Mouse (Mus musculus): ENCODE measurements at regions not wholly inside any gene's neighbourhood (a gene's known extent, or its start where the extent isn't known, plus 50 kb on each side); places are given as distances from the start of the nearest gene placed in this dataset.
A peak's percentile ranks its signal among the peaks of the same experiment; 100 is the strongest.
"Not testable (repeated sequence)": the region's sequence is repeated elsewhere in the genome, so short reads cannot be mapped to it uniquely, and the experiment has no call there.

GRCm38 (mm10) chr11:14136142-14136541, 462.9 kb upstream of the Pom121l12 start:
- Histone ChIP-seq H3K4me1 (no peaks in the 10 kb centered on the region), H3K9ac (no peak overlapping the region), H3K4me2 (no peak overlapping the region), H3K27me3 (replicated peaks) (no peaks in the 10 kb centered on the region), H3K36me3 (replicated peaks) (no peaks in the 10 kb centered on the region), H3K9me3 (no peaks in the 10 kb centered on the region), H3K4me3 (no peak overlapping the region), H3K27ac (no peak overlapping the region)
- no peak for ATAC-seq (replicated peaks)

DNA sequence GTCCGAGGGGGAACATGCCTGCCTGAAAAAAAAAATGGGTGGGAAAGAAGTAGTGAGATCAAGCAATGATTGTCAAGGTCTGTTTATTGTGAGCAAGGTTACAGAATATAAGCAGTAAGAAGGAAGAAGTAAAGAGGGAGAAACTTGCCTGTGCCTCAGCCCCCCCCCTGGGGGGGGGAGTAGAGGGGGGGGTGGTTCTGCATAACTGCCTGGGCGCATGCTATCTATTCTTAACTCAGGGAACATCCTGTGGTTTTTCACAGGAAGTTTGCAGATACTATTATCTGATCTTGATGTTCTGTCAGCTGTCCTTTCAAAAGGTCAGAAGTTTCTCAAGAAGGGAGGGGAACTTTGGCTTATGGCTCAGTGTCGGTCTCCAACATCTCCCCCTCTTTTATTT, 456.7 kb upstream of the Pom121l12 start:
- not testable (repeated sequence) for H3K27me3 ChIP-seq (replicated peaks); H3K4me2 ChIP-seq; H3K9ac ChIP-seq; H3K36me3 ChIP-seq (replicated peaks); H3K4me1 ChIP-seq; H3K27ac ChIP-seq; H3K9me3 ChIP-seq; H3K4me3 ChIP-seq; ATAC-seq (replicated peaks)
- 81% methylated on average over 3 of the region's 3 CpGs for WGBS

GRCm38 (mm10) chr11:14147639-14148038, 451.4 kb upstream of the Pom121l12 start:
- no peak overlapping the region for H3K4me3 ChIP-seq
- H3K36me3 ChIP-seq (replicated peaks) = no peaks in the 10 kb centered on the region
- H3K9ac ChIP-seq = no peak overlapping the region
- no peak for ATAC-seq (replicated peaks)
- H3K27me3 ChIP-seq (replicated peaks) = no peaks in the 10 kb centered on the region
- 85% methylated on average over 4 of the region's 4 CpGs for WGBS
- H3K27ac ChIP-seq = no peak overlapping the region
- H3K9me3 ChIP-seq = no peaks in the 10 kb centered on the region
- no peaks in the 10 kb centered on the region for H3K4me1 ChIP-seq
- no peak overlapping the region for H3K4me2 ChIP-seq

- Histone ChIP-seq H3K27ac (no peak overlapping the region), H3K4me1 (no peaks in the 10 kb centered on the region), H3K9ac (no peak overlapping the region), H3K36me3 (replicated peaks) (no peaks in the 10 kb centered on the region), H3K4me2 (no peak overlapping the region), H3K27me3 (replicated peaks) (no peaks in the 10 kb centered on the region), H3K9me3 (no peaks in the 10 kb centered on the region), H3K4me3 (no peak overlapping the region)
- 32% methylated on average over 3 of the region's 3 CpGs for WGBS
- ATAC-seq (replicated peaks) = no peak
Measured at GRCm38 (mm10) chr11:14159366-14159765, 439.7 kb upstream of the Pom121l12 start.

- no peak overlapping the region for H3K4me2 ChIP-seq
- H3K27me3 ChIP-seq (replicated peaks) = no peaks in the 10 kb centered on the region
- H3K27ac ChIP-seq = no peak overlapping the region
- no peaks in the 10 kb centered on the region for H3K4me1 ChIP-seq
- ATAC-seq (replicated peaks) = no peak
- 69% methylated on average over 6 of the region's 6 CpGs for WGBS
- H3K36me3 ChIP-seq (replicated peaks) = no peaks in the 10 kb centered on the region
- H3K4me3 ChIP-seq = no peak overlapping the region
- H3K9me3 ChIP-seq = no peaks in the 10 kb centered on the region
- H3K9ac ChIP-seq = no peak overlapping the region
Measured at GRCm38 (mm10) chr11:14169478-14169877, 429.6 kb upstream of the Pom121l12 start.

DNA sequence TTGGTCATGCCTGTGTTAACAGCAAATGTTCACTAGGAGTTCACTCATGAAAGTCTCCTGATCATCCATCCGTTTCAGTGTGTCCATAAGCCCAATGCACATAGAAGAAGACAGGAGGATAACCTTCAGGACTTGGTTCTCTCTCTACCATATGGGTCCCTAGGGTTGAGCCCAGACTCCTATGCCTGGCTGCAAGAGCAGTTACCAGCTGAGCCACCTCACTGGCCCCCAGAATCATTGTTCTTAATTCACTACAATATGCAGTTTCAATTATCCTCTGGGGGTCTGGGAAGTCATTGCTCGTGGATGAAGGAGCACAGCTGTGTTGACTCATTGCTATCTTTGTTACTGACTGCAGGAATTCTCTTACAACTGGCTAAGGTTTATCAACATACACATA, 424.5 kb upstream of the Pom121l12 start:
- no peak for ATAC-seq (replicated peaks)
- no peak overlapping the region for H3K9ac ChIP-seq
- no peaks in the 10 kb centered on the region for H3K9me3 ChIP-seq
- H3K27ac ChIP-seq = no peak overlapping the region
- H3K4me1 ChIP-seq = no peaks in the 10 kb centered on the region
- H3K36me3 ChIP-seq (replicated peaks) = no peaks in the 10 kb centered on the region
- H3K4me2 ChIP-seq = no peak overlapping the region
- WGBS = 59% methylated on average over 2 of the region's 2 CpGs
- H3K4me3 ChIP-seq = no peak overlapping the region
- no peaks in the 10 kb centered on the region for H3K27me3 ChIP-seq (replicated peaks)

DNA sequence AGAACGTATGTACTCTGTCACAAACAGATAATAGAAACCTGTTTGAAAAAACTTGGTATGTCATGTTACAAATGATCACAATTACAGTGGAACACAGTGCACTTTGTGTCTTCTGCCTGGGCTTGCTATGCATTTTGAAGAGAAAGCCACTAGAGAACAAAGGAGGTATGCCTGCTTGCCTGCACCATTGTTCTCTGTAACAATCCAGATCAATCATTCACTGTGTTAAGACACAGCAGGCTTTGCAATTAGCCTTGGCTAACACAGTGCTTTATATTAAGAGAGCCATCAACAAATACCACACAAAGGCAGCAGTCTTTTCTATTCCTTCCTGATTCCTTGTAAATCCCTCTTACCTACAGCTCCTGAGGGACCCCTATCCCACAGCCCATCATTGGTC, 417.1 kb upstream of the Pom121l12 start:
- H3K36me3 ChIP-seq (replicated peaks) = no peaks in the 10 kb centered on the region
- peak; percentile 80 for ATAC-seq (replicated peaks)
- no peaks in the 10 kb centered on the region for H3K9me3 ChIP-seq
- H3K4me1 ChIP-seq = peaks cover 6% of the 10 kb centered on the region; the same call in 1 of the 2 replicates
- H3K27ac ChIP-seq = no peak overlapping the region
- H3K9ac ChIP-seq = no peak overlapping the region
- H3K27me3 ChIP-seq (replicated peaks) = no peaks in the 10 kb centered on the region
- no peak overlapping the region for H3K4me2 ChIP-seq
- WGBS = 8% methylated on average over 1 of the region's 1 CpGs
- H3K4me3 ChIP-seq = no peak overlapping the region

GRCm38 (mm10) chr11:14182466-14182865, 416.6 kb upstream of the Pom121l12 start:
- no peak overlapping the region for H3K9ac ChIP-seq

DNA sequence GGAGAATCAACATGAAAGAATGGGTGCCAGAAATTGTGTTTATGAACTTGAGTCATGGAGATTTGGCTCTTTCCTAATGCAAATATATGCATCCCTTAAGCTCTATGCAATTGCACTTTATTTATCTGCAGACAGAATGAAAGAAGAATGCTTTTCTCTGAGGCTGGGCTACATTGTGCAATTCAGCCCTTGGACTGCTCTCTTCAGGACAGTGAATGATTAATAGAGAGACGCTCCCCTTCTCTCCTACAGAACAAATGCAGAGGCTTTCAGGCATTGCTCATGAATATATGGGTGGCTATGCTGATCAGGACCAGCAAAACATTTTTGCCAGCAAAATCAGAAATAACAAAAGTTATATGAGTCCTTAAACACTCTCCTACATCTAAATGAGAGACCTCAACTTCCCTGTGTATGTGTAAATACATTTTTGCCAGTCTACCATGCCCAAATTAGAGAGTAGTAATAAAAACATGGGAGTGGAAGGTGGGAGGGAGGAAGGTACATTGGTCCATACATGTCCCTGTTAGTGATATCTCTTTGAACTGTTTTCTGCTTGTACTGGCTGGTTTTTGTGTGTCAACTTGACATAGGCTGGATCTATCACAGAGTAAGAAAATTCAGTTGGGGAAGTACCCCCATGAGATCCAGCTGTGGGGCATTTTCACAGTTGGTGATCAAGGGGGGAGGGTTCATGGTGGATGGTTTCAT, 415.7 kb upstream of the Pom121l12 start:
- 0 out of 2 replicates have a peak, but pooled peaks have one; percentile 43 for ATAC-seq (replicated peaks)
- Histone ChIP-seq H3K4me1 (peaks cover 6% of the 10 kb centered on the region; the same call in 1 of the 2 replicates), H3K4me3 (no peak overlapping the region), H3K9me3 (no peaks in the 10 kb centered on the region), H3K36me3 (replicated peaks) (no peaks in the 10 kb centered on the region), H3K27me3 (replicated peaks) (no peaks in the 10 kb centered on the region), H3K9ac (no peak overlapping the region), H3K27ac (no peak overlapping the region), H3K4me2 (no peak overlapping the region)
- 15% methylated on average over 1 of the region's 1 CpGs for WGBS

More at GRCm38 (mm10) chr11:14182466-14182865, 416.6 kb upstream of the Pom121l12 start:
- Histone ChIP-seq H3K9me3 (no peaks in the 10 kb centered on the region), H3K27me3 (replicated peaks) (no peaks in the 10 kb centered on the region), H3K4me2 (no peak overlapping the region), H3K4me3 (no peak overlapping the region), H3K4me1 (peaks cover 6% of the 10 kb centered on the region; the same call in 1 of the 2 replicates), H3K27ac (no peak overlapping the region), H3K36me3 (replicated peaks) (no peaks in the 10 kb centered on the region)
- 27% methylated on average over 3 of the region's 3 CpGs for WGBS
- no peak; the same call in 1 of the 2 replicates for ATAC-seq (replicated peaks)

- H3K27ac ChIP-seq = no peak overlapping the region
- H3K27me3 ChIP-seq (replicated peaks) = no peaks in the 10 kb centered on the region
- H3K4me2 ChIP-seq = no peak overlapping the region
- no peak overlapping the region for H3K9ac ChIP-seq
- H3K4me1 ChIP-seq = no peaks in the 10 kb centered on the region
- no peak overlapping the region for H3K4me3 ChIP-seq
- H3K9me3 ChIP-seq = no peaks in the 10 kb centered on the region
- no peak for ATAC-seq (replicated peaks)
- no peaks in the 10 kb centered on the region for H3K36me3 ChIP-seq (replicated peaks)
- WGBS = 77% methylated on average over 2 of the region's 2 CpGs
Measured at GRCm38 (mm10) chr11:14195081-14195480, 404.0 kb upstream of the Pom121l12 start.
